Mouse (Mus musculus) testis, adult 2 months (tissue): ENCODE measurements around the gene Car3. TPM values are rescaled to one million over a fixed set of nuclear protein-coding genes. Genes with fewer than 3 reads are reported as not detected.

ENCODE experiments used
- H3K27ac ChIP-seq: fragments of 200-500 bp; 2 replicates; pipeline ENCODE4 v1.5.1; 2012; ENCODE audit warnings: low read depth, low read length; ENCODE audit not compliant: control insufficient read depth, insufficient read depth
- H3K27me3 ChIP-seq: fragments of 200-500 bp; 2 replicates; pipeline ENCODE4 v1.6.1; 2012; ENCODE audit warnings: mild to moderate bottlenecking, low read length, moderate library complexity; ENCODE audit not compliant: control insufficient read depth, insufficient read depth
- H3K36me3 ChIP-seq: fragments of 200-500 bp; 2 replicates; pipeline ENCODE4 v1.6.1; 2012; ENCODE audit warnings: mild to moderate bottlenecking, low read length; ENCODE audit not compliant: control insufficient read depth, insufficient read depth
- H3K4me1 ChIP-seq: fragments of 200-500 bp; 2 replicates; pipeline ENCODE4 v1.6.1; 2012; ENCODE audit warnings: low read length; ENCODE audit not compliant: control insufficient read depth, insufficient read depth
- H3K4me3 ChIP-seq: fragments of 200-500 bp; 2 replicates; pipeline ENCODE4 v1.5.1; 2012; ENCODE audit warnings: low read depth, mild to moderate bottlenecking, low read length, moderate library complexity, mixed read lengths; ENCODE audit not compliant: control insufficient read depth
- CTCF ChIP-seq: fragments of 200-500 bp; IDR thresholded peaks from 2 replicates; pipeline ENCODE4 v1.5.1; 2012; ENCODE audit warnings: low read depth, mild to moderate bottlenecking, inconsistent platforms, low read length, moderate library complexity; ENCODE audit not compliant: control insufficient read depth, insufficient read depth, insufficient replicate concordance
- POLR2A ChIP-seq: fragments of 200-500 bp; IDR thresholded peaks from 2 replicates; pipeline ENCODE4 v1.6.1; 2012; ENCODE audit warnings: low read depth, mild to moderate bottlenecking, inconsistent platforms, low read length, moderate library complexity; ENCODE audit not compliant: control insufficient read depth
- polyA plus RNA-seq: library from polyadenylated mRNA; depleted of rRNA; stranded (reverse); fragments of >200 nt; gene quantifications from 2 replicates; pipeline ENCODE4 v1.2.3, GENCODE M21; 2012

The Car3 gene
- polyA plus RNA-seq, 1 experiment = 8.3 TPM

- H3K4me1 ChIP-seq = no peaks in the 10 kb centered on the region
- no peak for TF ChIP-seq POLR2A
- TF ChIP-seq CTCF = no peak; the same call in 1 of the 2 replicates
- no peaks in the 10 kb centered on the region for H3K36me3 ChIP-seq
These were observed 11.2 kb downstream of the Car3 start for GRCm38 (mm10) chr3:14874402-14875040.

GRCm38 (mm10) chr3:14876325-14876918 lies 13.1 kb downstream of the Car3 start:
- Histone ChIP-seq H3K4me3 (no peak overlapping the region), H3K27me3 (no peaks in the 10 kb centered on the region), H3K4me1 (no peaks in the 10 kb centered on the region), H3K27ac (no peak overlapping the region), H3K36me3 (no peaks in the 10 kb centered on the region)
- no peak for TF ChIP-seq CTCF
- TF ChIP-seq POLR2A = no peak

More at GRCm38 (mm10) chr3:14874402-14875040, 11.2 kb downstream of the Car3 start:
- Histone ChIP-seq H3K27me3 (no peaks in the 10 kb centered on the region), H3K27ac (no peak overlapping the region), H3K4me3 (no peak overlapping the region)

DNA sequence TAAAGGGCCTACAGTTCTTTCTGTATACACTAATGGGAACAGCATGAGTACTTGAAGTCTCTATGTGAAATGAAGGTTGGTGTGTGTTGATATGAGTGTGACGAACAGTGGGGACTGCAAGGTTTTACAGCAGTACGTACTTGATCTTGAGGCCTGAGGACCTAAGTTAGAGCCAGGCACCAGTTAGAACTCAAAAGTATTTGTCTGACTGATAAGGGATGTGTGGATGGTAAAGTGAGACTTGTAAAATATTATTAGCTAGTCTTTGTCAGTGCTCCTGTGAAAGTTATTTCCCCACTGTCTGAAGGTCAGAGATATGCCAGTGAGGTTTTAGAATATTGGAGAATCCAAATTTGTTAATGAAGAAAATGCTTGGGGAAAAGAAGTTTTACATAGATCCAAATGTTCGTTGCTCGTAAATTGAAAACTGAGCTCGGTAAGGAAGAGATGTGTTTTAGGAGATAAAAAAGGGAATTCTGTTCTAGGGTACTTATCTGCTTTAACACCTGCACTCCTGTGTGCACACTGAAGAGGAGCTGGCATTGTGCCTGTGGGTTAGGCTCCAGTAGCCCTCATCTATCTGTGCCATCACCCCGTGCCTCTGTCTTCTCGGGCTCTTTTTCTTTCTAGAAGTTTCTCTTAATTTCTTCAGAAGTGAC lies 14.1 kb downstream of the Car3 start:
- TF ChIP-seq POLR2A (no peak), CTCF (no peak)
- H3K27ac ChIP-seq = no peak overlapping the region

DNA sequence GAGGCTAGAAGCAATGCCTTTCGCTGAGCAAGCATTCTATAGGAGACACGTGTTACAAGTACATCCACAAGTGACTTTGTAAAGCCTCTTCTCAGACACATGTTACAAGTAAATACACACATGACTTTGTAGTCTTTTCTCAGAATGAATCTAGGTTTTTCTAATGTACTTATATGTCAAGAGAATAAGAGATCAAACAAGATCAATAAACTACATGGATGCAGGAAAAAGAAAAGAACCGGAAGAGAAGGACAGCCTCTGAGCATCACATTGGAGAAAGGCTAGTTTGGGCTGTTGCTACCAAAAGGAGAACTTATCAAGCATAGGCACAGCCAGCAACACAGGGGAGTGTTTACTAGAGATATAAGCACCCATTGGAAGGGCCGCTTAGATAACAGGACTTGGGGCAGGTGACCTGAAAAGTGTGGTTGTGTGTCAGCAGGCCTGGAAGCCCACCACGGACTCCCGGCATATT lies 15.5 kb downstream of the Car3 start:
- Histone ChIP-seq H3K4me1 (no peaks in the 10 kb centered on the region), H3K36me3 (no peaks in the 10 kb centered on the region), H3K4me3 (no peak overlapping the region), H3K27ac (no peak overlapping the region), H3K27me3 (no peaks in the 10 kb centered on the region)
- TF ChIP-seq POLR2A (no peak), CTCF (no peak)

More for the DNA sequence above, 14.1 kb downstream of the Car3 start:
- Histone ChIP-seq H3K36me3 (no peaks in the 10 kb centered on the region), H3K27me3 (no peaks in the 10 kb centered on the region), H3K4me3 (no peak overlapping the region), H3K4me1 (no peaks in the 10 kb centered on the region)

DNA sequence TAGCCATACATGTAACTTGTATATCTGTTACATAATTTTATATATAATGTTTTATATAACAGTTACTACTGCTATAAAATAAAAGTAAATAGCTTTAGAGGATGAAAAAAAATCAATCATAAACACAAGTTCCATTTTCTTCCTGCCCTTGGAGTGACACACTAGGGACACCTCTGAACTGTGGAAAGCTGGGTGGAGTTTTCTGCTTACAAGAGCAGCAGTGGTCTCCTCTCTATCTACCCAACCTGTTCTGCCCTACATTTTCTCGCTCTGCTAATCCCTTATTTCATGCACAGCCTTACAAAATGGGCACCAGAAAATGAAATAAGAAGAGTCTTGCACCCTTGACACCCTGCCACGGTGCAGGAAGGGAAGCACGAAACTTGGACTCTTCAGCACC lies 16.0 kb downstream of the Car3 start:
- Histone ChIP-seq H3K4me3 (no peak overlapping the region), H3K27me3 (no peaks in the 10 kb centered on the region), H3K27ac (no peak overlapping the region), H3K36me3 (no peaks in the 10 kb centered on the region), H3K4me1 (no peaks in the 10 kb centered on the region)
- TF ChIP-seq POLR2A = no peak

DNA sequence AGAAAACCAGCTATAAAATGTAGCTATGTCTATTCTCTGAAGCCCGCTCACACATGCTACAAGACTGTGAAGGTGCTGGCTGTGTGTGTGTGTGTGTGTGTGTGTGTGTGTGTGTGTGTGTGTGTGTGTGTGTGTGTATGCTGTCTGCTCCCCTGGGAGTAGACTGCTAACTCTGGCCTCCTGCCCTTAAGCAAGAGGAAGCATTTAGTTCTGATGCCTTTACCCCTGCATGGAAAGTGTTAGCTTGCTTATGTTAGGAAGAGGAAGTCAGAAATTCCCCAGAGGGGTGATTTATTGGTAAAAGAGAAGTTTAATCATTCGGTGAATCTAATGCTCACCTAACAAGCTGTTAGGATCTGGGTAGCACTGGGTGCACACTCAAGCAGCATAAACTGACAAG lies 17.0 kb downstream of the Car3 start:
- H3K36me3 ChIP-seq = no peaks in the 10 kb centered on the region
- no peaks in the 10 kb centered on the region for H3K4me1 ChIP-seq
- no peak overlapping the region for H3K4me3 ChIP-seq
- H3K27ac ChIP-seq = no peak overlapping the region
- no peak for TF ChIP-seq CTCF
- no peak for TF ChIP-seq POLR2A
- no peaks in the 10 kb centered on the region for H3K27me3 ChIP-seq

DNA sequence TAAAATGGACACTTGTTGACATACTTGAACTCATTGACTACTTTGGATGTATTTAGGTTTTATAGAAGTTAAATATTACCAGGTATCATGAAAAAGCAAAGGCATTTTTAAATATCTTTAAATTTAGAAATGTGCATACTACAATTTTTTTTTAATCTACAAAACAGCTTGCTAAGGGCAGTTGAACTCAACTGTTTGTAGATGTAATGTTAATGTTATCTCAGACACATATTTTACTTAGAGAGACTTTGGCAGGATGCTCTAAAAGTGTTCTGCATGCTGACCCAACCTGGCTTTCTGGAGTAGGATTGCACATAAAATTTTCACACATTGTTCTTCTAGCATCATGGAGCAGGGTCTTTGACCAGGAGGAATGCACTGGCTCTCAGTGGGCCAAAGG lies 18.7 kb downstream of the Car3 start:
- Histone ChIP-seq H3K4me3 (no peak overlapping the region), H3K27ac (no peak overlapping the region), H3K4me1 (peaks cover 10% of the 10 kb centered on the region), H3K27me3 (peaks cover 2% of the 10 kb centered on the region), H3K36me3 (no peaks in the 10 kb centered on the region)
- no peak for TF ChIP-seq CTCF
- no peak for TF ChIP-seq POLR2A
